Mouse (Mus musculus) c-Kit-positive CD71-negative TER-119-negative erythroid progenitor cells, embryonic 14.5 days (primary cell): Measurements from ENCODE around the gene Cdk14.

ENCODE experiments used
- DNase-seq: peaks from one replicate; pipeline ENCODE4 v3.0.0-alpha.2; 2013; ENCODE audit warnings: low read depth

Cdk14 gene

GRCm38 (mm10) chr5:5180711-5181110 lies 239.4 kb downstream of the Cdk14 start:
- DNase-seq: no peak

GRCm38 (mm10) chr5:5180311-5180710 lies 239.8 kb downstream of the Cdk14 start:
- no peak for DNase-seq

GRCm38 (mm10) chr5:5176052-5176451 lies 244.1 kb downstream of the Cdk14 start:
- DNase-seq: no peak

GRCm38 (mm10) chr5:5175611-5176010 lies 244.5 kb downstream of the Cdk14 start:
- no peak for DNase-seq

GRCm38 (mm10) chr5:5175090-5175489 lies 245.0 kb downstream of the Cdk14 start:
- DNase-seq: no peak

GRCm38 (mm10) chr5:5166086-5166485 lies 254.0 kb downstream of the Cdk14 start:
- DNase-seq: no peak

GRCm38 (mm10) chr5:5164326-5164725 lies 255.8 kb downstream of the Cdk14 start:
- no peak for DNase-seq

GRCm38 (mm10) chr5:5163823-5164222 lies 256.3 kb downstream of the Cdk14 start:
- no peak for DNase-seq

- DNase-seq: no peak
These were observed 260.6 kb downstream of the Cdk14 start for GRCm38 (mm10) chr5:5159521-5159920.

GRCm38 (mm10) chr5:5139855-5140254 lies 280.3 kb downstream of the Cdk14 start:
- DNase-seq: no peak

GRCm38 (mm10) chr5:5134905-5135511 lies 285.1 kb downstream of the Cdk14 start:
- DNase-seq: no peak

- DNase-seq: no peak
These were observed 285.8 kb downstream of the Cdk14 start for GRCm38 (mm10) chr5:5134143-5134904.

GRCm38 (mm10) chr5:5128852-5129251 lies 291.3 kb downstream of the Cdk14 start:
- no peak for DNase-seq

- no peak for DNase-seq
These were observed 295.5 kb downstream of the Cdk14 start for GRCm38 (mm10) chr5:5124645-5125044.

GRCm38 (mm10) chr5:5116775-5117522 lies 303.2 kb downstream of the Cdk14 start:
- no peak for DNase-seq

GRCm38 (mm10) chr5:5115546-5115945 lies 304.6 kb downstream of the Cdk14 start:
- DNase-seq: no peak

- DNase-seq: no peak
These were observed 310.5 kb downstream of the Cdk14 start for GRCm38 (mm10) chr5:5109621-5110020.

GRCm38 (mm10) chr5:5109017-5109416 lies 311.1 kb downstream of the Cdk14 start:
- DNase-seq: no peak

- DNase-seq: no peak
These were observed 323.7 kb downstream of the Cdk14 start for GRCm38 (mm10) chr5:5096248-5096915.

GRCm38 (mm10) chr5:5092736-5093135 lies 327.4 kb downstream of the Cdk14 start:
- DNase-seq: no peak

- no peak for DNase-seq
These were observed 348.6 kb downstream of the Cdk14 start for GRCm38 (mm10) chr5:5071526-5071925.

- DNase-seq: no peak
These were observed 355.4 kb downstream of the Cdk14 start for GRCm38 (mm10) chr5:5064686-5065085.
